ENCODE assay signal across 12 mouse cellular contexts in the genomic region with DNA sequence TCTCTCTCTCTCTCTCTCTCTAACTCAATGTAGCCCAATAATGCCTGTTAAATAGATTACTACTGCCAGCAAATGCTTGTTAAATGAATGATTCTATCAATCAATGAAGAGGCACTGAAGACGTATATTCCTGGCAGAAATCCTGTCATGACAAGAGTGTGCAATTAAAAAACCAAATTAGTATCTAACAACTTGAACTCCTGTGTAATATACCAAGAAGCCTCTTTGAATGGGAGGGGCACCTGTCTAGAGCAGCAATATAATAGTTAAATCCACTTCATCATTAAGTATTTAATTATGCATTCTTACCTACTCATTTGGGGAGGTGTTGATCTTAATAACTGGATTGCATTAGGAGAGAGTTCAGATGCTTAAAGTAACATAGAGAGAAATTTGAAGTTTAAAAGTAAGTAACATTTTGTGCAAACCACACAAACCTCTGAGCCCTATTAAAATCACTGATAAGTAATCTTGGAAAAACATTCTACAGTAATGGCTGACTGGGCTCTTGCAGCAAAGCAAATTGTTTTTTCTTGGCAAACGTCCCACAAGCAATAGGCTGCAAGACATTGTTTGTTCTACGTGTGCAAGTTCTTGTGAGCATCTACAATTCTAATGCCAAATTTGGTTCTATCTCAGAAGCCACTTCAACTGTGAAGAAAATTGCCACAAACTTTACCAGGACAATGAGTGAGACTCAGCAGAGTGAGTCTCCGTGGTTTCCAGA.
A peak's percentile ranks its signal among the peaks of the same experiment; 100 is the strongest.
DNase-seq lines count a peak whose midpoint lies in the region; ATAC-seq and TF ChIP-seq lines count a peak whose summit lies in the region.
"Had no signal": no experiment of that assay in that cellular context is flagged by ENCODE, and none has a peak within 500 bp of the region (broad histone marks: within the 10 kb centered on the region; RNA-seq: fewer than 3 reads in every experiment).

No protein-coding gene starts in this region.

- H3K4me2 ChIP-seq in forebrain, embryonic 13.5 days: no peak overlapping the region
- no peak overlapping the region for H3K4me2 ChIP-seq in forebrain, embryonic 11.5 days (ENCODE audit: low read depth, low read length, severe bottlenecking)
- no peak overlapping the region for H3K4me2 ChIP-seq in lung, embryonic 15.5 days
- H3K4me2 ChIP-seq: embryonic facial prominence, embryonic 12.5 days; hindbrain, embryonic 14.5 days had no signal

- no peak for DNase-seq in forebrain, embryonic 11.5 days (ENCODE audit: low spot score)
- no peak for DNase-seq in lung, postnatal 4 days
- peak; percentile 38 for DNase-seq in Muller cell, postnatal 12 days (ENCODE audit: inconsistent ontology term)
- peak; percentile 16 for DNase-seq in kidney, postnatal 14 days
- DNase-seq in gastrocnemius, adult 2 months: no peak
- no peak for DNase-seq in cerebellum, adult 8-10 months
- DNase-seq: B cell, adult 2 months; cerebellum, postnatal 36 days had no signal

- no peak for TF ChIP-seq CTCF in gastrocnemius, adult 2 months (IDR thresholded peaks at IDR 0.05)

- no peaks in the 10 kb centered on the region for H3K9me3 ChIP-seq in forebrain, embryonic 13.5 days (replicated peaks)
- no peaks in the 10 kb centered on the region for H3K9me3 ChIP-seq in forebrain, embryonic 11.5 days (ENCODE audit: control insufficient read depth, low read length)
- no peaks in the 10 kb centered on the region for H3K9me3 ChIP-seq in lung, embryonic 15.5 days
- H3K9me3 ChIP-seq: embryonic facial prominence, embryonic 12.5 days had no signal

- H3K4me3 ChIP-seq in forebrain, embryonic 13.5 days: no peak overlapping the region
- H3K4me3 ChIP-seq in forebrain, embryonic 11.5 days (ENCODE audit: low read depth, low read length): no peak overlapping the region
- H3K4me3 ChIP-seq in lung, embryonic 15.5 days: no peak overlapping the region
- H3K4me3 ChIP-seq in gastrocnemius, adult 2 months: no peak overlapping the region
- H3K4me3 ChIP-seq: embryonic facial prominence, embryonic 12.5 days had no signal

- intact Hi-C loops in gastrocnemius, adult 2 months (cut with DNase I): no loop called here

- no peaks in the 10 kb centered on the region for H3K36me3 ChIP-seq in forebrain, embryonic 13.5 days (ENCODE audit: poor library complexity, severe bottlenecking)
- H3K36me3 ChIP-seq in forebrain, embryonic 11.5 days (ENCODE audit: control insufficient read depth, insufficient read depth, low read length): no peaks in the 10 kb centered on the region
- H3K36me3 ChIP-seq in lung, embryonic 15.5 days: no peaks in the 10 kb centered on the region
- H3K36me3 ChIP-seq: embryonic facial prominence, embryonic 12.5 days had no signal

- no peak overlapping the region for H3K27ac ChIP-seq in forebrain, embryonic 13.5 days
- H3K27ac ChIP-seq in forebrain, embryonic 11.5 days (ENCODE audit: low read depth, low read length): no peak overlapping the region
- peak overlapping the region; percentile 51 for H3K27ac ChIP-seq in lung, embryonic 15.5 days
- no peak overlapping the region for H3K27ac ChIP-seq in gastrocnemius, adult 2 months
- H3K27ac ChIP-seq: embryonic facial prominence, embryonic 12.5 days; hindbrain, embryonic 14.5 days had no signal

- no peaks in the 10 kb centered on the region for H3K27me3 ChIP-seq in forebrain, embryonic 13.5 days
- no peaks in the 10 kb centered on the region for H3K27me3 ChIP-seq in forebrain, embryonic 11.5 days (ENCODE audit: control insufficient read depth, insufficient read depth, low read length)
- H3K27me3 ChIP-seq in lung, embryonic 15.5 days: no peaks in the 10 kb centered on the region
- H3K27me3 ChIP-seq: embryonic facial prominence, embryonic 12.5 days had no signal

- peaks cover 18% of the 10 kb centered on the region; the same call in 1 of the 2 replicates for H3K4me1 ChIP-seq in forebrain, embryonic 13.5 days
- no peaks in the 10 kb centered on the region for H3K4me1 ChIP-seq in forebrain, embryonic 11.5 days (replicated peaks; ENCODE audit: control insufficient read depth, insufficient read depth, low read length)
- H3K4me1 ChIP-seq in lung, embryonic 15.5 days: 0 out of 2 replicates have a peak, but pooled peaks cover 4% of the 10 kb centered on the region
- H3K4me1 ChIP-seq: embryonic facial prominence, embryonic 12.5 days had no signal

- no peak overlapping the region for H3K9ac ChIP-seq in forebrain, embryonic 13.5 days
- H3K9ac ChIP-seq in forebrain, embryonic 11.5 days (ENCODE audit: low read length): no peak overlapping the region
- no peak overlapping the region for H3K9ac ChIP-seq in lung, embryonic 15.5 days
- H3K9ac ChIP-seq: embryonic facial prominence, embryonic 12.5 days; hindbrain, embryonic 14.5 days had no signal

- WGBS in forebrain, embryonic 13.5 days: 33% methylated on average over 4 of the region's 4 CpGs
- WGBS in forebrain, embryonic 11.5 days: 73% methylated on average over 4 of the region's 4 CpGs
- WGBS in lung, embryonic 15.5 days: 46% methylated on average over 4 of the region's 4 CpGs

- peak; percentile 53; the same call in 1 of the 2 replicates for ATAC-seq in forebrain, embryonic 13.5 days
- no peak for ATAC-seq in forebrain, embryonic 11.5 days (replicated peaks; ENCODE audit: low FRiP score)
- ATAC-seq in lung, embryonic 15.5 days (ENCODE audit: borderline replicate concordance, extremely low read depth, low FRiP score, low TSS enrichment): no peak

Comparison
In these comparisons a context has a peak if more than half of its experiments do, and no peak if none do; other contexts are left out.
1. DNase-seq: peak in Muller cell, postnatal 12 days (single experiment) and kidney, postnatal 14 days (single experiment); none in forebrain, embryonic 11.5 days (single experiment), lung, postnatal 4 days (0 of 2), gastrocnemius, adult 2 months (single experiment) and cerebellum, adult 8-10 months (single experiment).